Mouse (Mus musculus): ENCODE measurements around the gene Sctr. TPM values are rescaled to one million over a fixed set of nuclear protein-coding genes. Genes with fewer than 3 reads are reported as not detected.

Sctr gene
- total RNA-seq (2023): not detected

GRCm38 (mm10) chr1:120006844-120007790 is at the start of gene Sctr:
TSS of gene Sctr (plus strand) at chr1:120006894.

GRCm38 (mm10) chr1:119996798-119997581 is 9.7 kb upstream of the Sctr start, which contains the start of gene Cfap221:
TSS of gene Cfap221 (minus strand) at chr1:119997234.

GRCm38 (mm10) chr1:120073519-120074306 is 67.0 kb downstream of the Sctr start, which contains the start of gene Tmem37:
TSS of gene Tmem37 (minus strand) at chr1:120074074.

Other genes with a start within 250 kb of the Sctr start
- 10 to 100 TPM in 1 of 2 experiments, 1 to 10 TPM in 1; 8.1 to 10.7 TPM for gene Ptpn4, start 169.3 kb upstream of the Sctr start, total RNA-seq (2023)
- 1 to 10 TPM; 1.0 to 1.1 TPM for gene Tmem177, start 93.7 kb upstream of the Sctr start, total RNA-seq (2023)
- not detected for gene Cfap221, start 9.7 kb upstream of the Sctr start, total RNA-seq (2023)
- 1 to 10 TPM; 9.7 to 9.8 TPM for gene Tmem37, start 67.2 kb downstream of the Sctr start, total RNA-seq (2023)
- gene Dbi, start 114.2 kb downstream of the Sctr start, total RNA-seq (2023): 100 to 1,000 TPM; 119 to 136 TPM
- 10 to 100 TPM in 1 of 2 experiments, 1 to 10 TPM in 1; 9.7 to 12.7 TPM for gene 3110009E18Rik, start 114.3 kb downstream of the Sctr start, total RNA-seq (2023)

All from monocyte, adult 59 days (primary cell).